Mouse (Mus musculus) kidney, postnatal 14 days (tissue): Measurements from ENCODE around the gene Smc6.

Source experiments
- DNase-seq: peaks from one replicate; pipeline ENCODE4 v3.0.0; 2022; ENCODE audit warnings: mixed read lengths

The Smc6 gene

DNA sequence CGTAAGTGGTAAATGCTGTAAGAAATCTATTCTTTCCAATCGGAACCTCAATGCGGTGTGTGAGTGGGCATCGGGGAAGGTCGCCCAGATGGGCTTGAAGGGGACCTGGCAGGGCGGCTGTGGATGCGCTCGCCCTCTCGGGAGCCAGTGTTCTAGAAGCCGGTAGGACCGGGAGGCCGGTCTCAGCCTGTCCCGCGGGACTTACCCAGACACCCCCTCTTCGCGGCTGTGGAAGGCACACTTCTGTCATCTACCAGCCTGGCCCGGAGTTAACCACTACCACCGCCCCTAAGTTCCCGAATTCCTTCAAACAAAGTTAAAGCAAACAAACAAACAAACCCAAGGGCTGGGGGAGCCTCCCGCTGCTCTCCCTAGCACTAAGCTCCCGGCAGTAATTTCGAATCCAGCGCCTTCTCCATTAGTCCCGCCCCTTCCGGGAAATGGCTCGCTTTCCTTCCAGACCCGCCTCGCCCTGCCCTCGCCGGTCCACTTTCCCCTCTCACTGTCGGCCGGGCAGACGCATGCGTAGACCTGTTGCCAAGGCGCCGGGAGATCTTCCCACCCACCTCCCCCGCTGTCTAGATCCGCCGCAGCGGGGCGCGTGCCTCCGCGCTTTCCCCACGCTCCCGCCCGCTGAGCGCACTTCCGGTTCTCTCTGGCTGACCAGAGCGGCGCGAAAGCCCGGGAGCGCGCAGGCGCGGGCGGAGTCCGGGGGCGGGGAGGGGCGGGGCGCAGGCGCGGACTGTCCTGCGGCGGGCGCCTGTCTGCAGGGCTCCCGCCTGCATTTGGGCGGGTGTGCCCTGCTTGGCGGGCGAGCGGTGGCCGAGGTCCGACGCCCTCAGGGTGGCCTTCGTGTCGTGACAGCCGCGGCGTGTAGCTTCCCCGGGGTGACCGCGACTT is at the start of gene Smc6, which contains the start of gene Gen1:
Gene Smc6, plus strand, starts transcription at position 505 of the 900 bp plus-strand sequence.
Gene Gen1, minus strand, starts transcription at position 420 of the 900 bp plus-strand sequence.
- peak; percentile 97 for DNase-seq

DNA sequence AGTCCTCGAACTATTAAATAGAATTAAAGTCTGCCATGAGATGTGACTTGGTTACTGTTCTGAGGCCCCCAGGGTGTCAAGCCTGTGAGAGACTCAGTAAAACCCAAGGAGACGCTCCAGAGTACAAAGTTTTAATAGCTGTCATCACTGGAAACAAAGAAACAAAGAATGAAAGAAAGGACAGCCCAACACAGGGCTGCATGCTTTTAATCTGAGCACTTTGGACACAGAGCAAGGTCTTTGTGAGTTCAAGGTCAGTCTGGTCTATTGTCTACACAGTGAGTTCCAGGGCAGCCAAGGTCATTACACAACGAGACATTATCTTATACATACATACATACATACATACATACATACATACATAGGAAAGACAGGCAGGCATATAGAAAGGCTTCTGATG is 49.2 kb upstream of the Smc6 start:
- DNase-seq: no peak

DNA sequence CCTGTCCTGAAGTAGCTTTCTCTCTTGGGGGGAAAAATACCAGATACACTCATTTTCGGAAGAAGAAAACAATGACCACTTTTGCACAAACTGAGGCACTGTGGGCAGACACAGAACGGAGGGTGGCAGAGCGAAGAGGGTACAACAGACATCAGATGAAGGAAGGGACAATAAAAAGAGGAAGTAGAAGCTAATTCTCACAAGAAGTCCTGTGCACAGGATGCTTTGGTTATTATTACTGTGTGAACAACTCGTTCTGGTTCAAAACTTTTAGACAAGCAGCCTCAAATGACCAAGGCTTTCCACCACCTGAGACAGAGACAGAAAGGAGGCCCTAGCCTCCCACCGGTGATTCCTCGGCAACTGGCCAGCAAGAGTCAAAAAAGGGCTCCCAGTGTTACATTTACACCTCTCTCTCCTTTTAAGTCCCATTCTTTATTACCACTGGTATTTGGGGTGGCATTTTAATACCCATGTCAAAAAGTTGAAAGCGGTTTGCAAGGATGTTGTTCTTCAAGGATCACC is 47.9 kb upstream of the Smc6 start:
- no peak for DNase-seq

DNA sequence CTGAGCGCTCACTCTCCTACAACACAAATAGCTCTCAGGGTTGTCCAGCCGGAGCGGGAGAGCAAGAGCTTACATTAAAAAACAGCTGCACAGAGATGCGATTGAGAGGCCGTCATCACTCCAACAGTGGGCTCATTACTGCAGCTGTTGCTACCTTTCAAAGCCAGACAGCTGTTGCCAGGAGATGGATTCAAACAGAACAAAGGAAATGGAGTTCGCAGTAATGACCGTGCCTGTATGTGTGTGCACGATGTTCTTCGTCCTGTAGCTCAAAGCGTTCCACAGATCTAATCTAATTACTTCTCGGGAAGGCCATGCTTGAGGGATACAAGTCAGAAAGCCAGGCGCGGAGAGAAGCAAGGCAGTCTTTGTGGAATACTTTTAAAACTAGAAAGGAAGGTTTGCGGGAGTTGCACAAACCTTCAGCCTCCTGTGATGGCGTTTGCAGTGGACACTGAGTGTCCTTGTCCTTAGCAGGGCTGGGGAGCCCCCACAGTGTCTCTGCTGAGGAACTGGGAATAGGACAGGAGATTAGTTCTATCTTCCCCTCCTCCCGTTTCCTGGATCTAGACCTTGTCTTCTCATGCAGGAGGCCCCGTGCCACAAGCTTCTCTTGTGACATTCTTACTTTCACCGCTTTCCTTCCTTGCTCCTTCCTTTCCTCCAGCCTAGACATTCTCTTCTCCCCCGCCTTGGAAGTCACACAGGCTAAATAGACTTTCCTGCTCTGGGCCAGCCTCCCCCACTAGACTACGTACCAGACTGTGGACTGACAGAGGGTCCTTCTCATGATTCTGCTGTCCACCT is 44.0 kb upstream of the Smc6 start:
- peak; percentile 13 for DNase-seq

DNA sequence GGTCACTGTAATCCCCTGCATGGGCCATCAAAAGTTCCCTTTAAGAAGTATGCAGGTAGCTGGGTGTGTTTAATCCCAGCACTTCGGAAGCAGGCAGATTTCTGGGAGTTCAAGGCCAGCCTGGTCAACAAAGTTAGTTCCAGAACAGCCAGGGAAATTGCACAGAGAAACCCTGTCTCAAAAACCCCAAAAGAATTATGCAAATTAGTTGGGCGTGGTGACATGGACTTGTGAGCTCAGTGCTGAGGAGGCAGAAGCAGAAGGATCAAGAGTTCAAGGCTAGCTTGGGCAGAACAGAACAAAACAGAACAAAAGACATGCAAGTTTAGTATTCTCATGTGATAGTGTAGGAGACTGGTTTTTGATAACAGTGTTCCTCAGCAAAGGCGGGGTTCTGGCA is 43.1 kb upstream of the Smc6 start:
- DNase-seq: no peak

DNA sequence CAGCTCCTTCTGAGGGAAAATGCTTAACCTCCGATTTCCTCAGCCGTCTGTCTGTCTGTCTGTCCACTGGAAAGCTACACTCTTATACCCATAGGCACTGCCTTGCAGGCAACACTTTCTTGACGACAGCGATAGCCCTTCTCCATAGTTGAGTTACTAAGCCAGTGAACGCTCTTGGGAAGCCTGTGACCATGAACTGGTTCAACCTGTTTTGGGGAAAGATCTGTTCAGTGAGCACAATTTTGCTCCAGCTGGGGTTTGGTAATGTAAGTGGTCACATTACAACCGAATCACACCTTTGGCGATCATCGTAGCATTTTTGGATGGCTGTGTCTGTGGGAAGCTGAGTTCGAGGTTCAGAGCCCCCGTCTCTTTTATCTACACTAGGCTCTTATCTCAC is 42.6 kb upstream of the Smc6 start:
- peak; percentile 10 for DNase-seq

DNA sequence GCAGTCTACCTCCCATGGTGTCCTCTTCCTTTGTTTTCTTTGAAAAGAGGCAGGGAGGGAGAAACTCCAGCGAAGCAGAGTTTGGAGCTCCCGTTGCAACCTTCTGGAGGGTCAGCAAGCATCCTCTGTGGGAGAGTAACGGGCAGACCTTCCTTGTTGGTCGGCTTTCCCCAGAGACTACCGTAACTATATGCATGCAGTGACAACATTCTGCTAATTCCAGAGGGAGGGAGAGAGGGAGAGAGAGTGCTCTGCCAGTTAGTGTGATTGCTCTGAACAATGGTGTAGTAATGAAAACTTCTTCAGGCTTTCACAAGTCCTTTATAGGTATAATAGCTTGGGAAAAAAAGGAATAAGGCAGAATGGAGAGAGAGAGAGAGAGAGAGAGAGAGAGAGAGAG is 41.0 kb upstream of the Smc6 start:
- DNase-seq: no peak

DNA sequence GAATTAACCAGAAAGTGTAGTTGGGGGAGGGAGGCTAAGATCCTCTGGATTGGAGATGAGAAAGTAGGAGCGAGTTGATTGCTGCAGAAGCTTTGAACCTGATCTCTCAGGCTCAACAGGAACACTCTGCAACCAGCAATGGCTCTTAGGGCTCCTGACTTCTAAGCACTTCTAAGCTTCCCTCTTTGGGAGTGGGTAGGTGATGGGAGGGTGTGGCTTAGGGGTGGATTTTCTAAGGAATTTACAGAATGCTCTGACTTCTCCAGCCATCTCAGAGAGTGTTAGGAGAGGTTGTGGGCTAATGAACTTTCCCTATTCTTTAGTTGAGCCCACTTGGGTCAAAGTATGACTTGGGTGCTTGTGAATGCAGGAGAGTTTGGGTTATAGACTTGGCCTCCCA is 39.6 kb upstream of the Smc6 start:
- DNase-seq: no peak

DNA sequence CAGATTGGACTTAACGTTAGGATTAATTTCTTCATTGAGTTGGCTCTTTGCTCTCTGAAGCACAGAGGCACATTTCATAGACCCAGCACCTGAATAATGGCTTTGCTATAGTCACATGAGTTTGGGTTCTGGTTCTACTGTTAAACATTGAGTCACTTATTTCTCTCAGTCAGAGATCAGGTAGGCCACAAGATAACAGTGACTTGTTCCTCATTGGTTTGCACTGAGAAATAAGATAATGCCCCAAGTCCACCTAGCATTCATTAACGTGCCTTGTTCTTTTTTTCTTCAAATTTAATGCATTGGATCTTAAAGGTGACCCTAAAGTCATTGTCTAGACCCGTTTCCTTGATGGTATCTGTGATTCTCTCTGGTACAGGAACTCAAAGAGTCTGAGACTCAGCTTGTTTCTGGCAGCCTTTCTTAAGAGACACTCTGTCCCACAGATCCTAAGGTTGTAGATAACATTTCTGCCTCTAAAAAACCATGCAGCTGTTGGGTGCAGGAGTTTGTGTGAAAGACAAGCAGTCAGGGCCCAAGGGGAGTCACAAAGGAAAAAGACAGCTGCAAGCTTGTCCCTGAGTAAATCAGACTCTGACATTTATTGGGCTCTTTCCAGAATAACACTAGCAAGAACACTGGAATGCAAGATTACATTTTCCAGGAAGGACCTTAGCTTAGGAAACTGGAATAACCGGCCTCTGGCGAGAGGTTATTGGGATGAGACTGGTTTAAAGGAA is 39.0 kb upstream of the Smc6 start:
- DNase-seq: peak; percentile 43

DNA sequence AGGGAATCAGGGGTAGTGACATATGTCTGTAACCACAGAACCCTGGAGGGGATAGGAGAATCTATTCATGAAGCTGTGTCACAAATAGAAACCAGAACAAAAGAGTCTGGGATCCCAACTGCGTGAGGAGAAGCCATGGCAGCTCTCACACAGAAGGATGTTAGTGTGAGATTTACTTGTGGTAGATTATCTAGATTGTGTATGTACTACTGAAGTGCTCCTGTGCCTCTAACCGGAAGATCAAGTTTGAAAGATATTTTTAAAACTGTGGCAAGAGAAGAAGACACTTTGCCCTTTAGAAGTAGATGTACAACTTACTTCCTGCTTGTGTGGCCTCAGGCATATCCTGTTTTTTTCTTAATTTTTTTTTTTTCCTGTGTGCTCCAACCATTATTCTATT is 35.4 kb upstream of the Smc6 start:
- no peak for DNase-seq

DNA sequence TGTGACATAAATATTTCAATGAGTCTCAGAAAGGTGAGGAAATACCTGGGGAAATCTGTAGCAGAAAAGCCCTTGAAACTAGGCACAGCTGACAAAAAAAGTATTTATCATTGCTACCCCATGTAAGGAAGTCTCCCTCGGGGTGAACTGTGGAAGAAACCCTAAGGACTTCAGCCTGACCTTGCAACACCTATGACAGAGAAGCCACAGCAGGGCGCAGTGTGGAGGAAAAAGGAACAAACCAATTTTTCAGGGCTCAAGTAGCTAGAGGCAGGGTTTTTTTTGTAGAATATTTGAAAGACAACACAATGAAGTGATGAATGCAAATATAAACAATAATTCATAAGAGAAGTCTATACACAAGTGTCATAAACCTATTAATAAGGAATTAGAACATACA is 29.7 kb upstream of the Smc6 start:
- no peak for DNase-seq

DNA sequence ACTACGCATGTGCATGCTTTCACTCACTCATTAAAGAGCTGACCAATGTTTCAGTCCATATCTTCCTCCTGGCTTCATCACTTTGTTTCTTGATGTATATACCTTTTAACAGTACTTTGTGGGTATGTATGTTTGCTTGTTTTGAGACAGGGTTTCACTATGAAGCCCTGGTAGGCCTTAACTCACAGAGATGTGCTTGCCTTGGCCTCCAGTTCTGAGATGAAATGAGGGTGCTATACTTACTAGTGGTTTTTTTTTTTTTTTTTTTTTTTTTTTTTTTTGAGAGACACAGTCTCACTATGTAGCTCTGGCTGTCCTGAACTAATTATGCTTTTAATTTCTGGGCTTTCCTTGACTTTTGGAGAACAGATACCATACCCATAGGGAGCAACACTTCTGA is 18.2 kb upstream of the Smc6 start:
- no peak for DNase-seq

DNA sequence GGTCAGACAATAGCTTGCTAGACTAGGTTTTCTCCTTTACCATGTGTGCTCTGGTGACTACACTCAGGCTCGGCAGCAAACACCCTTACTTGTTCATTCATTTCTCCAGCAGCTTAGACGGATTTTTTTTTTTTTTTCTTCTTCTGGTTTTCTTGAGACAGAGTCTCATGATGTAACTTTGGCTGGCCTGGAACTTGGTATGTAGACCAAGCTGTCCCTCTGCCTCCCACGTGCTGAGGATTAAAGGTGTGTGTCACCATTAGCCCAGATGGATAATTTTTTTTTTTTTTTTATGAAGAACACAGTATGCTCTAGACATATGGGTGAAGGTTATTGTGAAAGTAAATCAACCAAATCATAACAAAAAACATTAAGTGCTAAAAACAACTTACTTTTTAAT is 15.4 kb upstream of the Smc6 start:
- DNase-seq: no peak

DNA sequence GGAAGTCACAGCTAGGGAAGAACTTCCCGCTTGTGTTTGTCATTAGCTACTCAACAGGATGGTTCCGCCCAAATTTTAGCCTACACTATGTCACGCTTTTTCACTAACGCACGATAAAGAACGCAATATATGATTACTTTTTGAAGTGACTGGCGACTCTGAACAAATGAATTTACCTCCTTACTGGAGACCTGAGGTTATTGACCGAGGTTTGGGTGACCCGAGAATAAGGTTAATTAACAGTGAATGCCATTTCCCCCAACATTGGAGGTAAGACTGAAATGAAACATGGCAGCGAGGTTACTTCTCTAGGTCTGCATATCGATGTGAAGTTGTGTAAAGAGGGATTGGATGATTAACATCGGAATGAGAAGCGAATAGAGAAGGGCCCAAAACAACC is 791 bp upstream of the Smc6 start:
- DNase-seq: no peak

DNA sequence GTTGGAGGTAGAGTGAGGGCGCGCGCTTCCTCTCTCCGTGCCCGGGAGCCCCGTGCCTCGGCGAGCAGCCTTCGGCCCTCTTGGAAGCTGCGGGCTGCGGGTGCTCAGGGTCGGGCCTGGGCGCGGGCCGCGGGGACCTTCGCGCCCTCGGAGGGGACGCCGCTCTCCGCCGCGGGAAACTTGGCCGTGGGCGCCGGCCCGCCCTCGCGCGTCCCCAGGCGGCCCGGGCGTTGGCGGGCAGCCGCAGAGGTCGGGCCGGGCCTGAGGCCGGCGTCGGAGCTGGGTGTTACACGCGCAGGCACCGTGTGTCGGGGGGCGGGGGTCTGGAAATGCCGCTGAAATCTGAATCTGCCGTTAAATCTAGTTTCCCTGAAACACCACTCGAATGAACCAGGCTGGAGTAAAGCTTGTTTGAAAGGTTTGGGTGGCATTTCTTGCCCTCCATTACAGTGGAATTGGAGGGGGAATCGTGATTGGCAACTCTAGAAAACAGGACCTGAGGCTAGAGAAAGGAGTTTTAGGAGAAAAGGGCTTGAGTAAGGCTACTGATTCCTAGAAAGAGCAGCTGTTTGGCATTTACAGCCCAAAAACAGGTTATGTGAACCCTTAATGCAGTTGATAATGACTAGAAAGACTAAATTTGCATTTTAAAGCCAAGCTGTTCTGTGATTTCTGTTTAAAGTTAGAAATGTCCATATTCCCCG is 748 bp downstream of the Smc6 start:
- no peak for DNase-seq

DNA sequence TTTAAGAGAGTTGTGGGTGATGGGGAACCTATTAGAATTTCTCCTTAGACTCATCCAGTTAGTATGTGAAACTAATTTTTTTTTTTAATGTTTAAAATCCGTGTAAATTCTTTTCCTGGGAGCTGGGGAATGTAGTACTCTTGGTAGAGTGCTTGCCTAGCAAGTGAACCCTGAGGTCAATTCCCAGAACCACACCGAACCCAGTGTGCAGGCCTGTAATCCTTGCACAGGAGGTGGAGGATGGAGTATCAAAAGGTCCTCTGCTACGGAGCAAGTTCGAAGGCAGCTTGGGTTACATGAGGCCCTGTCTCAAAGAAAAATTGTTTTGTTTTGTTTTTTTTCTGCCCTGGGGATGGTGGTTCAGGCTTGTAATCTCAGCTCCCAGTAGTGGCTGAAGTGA is 1.3 kb downstream of the Smc6 start:
- peak; percentile 11 for DNase-seq

DNA sequence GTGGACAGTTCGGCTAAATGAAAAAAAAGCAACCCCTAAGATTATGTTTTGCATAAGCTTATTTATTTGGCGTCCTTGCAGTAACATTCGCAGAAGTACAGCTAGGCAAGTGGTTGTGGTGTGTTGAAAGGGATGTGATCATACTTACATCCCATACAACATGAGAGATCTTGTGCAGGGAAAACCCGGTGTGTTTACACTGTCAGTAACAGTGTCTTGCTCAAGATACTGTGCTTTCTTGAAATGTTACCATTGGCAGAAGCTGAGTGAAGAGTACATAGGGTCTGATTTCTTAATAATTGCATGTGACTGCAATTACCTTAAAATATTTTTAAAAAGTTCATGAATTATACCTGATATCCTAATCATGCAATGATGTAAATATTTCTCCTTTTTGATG is 6.9 kb downstream of the Smc6 start:
- DNase-seq: no peak

DNA sequence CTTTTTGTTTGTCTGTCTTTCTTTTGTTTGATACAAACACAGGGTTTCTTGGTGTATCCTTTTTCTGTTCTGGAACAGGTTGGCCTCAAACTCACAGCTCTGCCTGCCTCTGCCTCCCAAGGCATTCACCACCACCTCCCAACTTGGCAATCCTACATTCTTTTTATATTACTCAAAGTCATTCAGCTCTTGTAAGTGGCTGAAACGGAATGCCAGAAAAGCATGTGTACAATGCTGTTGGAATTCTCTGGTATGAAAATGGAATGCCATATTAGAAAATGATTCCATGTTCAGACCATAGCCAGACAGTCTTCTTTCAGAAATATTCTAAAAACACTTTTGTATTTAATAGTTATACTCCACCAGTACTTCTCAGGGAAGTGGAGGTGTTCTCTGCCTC is 7.5 kb downstream of the Smc6 start:
- DNase-seq: no peak

DNA sequence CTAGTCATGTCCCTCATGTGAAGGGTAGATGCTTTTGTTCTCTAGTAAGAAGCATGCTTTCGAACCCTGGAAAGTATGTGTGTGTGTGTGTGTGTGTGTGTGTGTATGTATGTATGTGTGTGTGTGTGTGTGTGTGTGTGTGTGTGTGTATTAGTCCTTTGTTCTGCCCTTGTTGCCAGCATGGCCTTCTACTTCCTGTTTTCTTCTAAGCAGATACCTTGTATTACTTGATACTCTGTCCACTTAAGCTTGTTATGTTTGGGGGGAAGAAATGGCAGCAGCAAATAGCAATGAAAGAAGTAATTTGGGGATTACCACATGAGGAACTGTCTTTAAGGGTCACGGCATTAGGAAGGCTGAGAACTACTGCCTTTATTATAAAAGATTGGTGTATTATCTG is 10.9 kb downstream of the Smc6 start:
- DNase-seq: no peak

DNA sequence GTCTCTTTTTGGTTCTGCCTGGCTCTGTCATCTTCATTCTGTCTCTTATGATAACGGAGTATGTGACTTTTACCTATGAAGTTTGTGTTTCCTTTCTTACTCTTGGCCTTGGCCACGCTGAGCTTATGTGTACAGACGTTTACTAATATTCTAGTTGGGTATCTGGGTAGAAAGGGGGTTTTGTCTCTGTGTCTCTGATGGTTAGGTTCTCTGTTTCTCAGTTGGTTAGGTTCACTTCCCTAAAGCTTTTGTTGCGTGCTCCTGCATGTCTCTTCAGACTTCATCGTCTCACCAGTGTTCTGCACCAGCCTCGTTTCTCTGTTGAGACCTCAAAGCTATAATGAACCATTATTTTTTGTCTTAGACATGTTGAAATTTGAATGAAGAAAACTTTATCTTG is 11.5 kb downstream of the Smc6 start:
- DNase-seq: no peak

DNA sequence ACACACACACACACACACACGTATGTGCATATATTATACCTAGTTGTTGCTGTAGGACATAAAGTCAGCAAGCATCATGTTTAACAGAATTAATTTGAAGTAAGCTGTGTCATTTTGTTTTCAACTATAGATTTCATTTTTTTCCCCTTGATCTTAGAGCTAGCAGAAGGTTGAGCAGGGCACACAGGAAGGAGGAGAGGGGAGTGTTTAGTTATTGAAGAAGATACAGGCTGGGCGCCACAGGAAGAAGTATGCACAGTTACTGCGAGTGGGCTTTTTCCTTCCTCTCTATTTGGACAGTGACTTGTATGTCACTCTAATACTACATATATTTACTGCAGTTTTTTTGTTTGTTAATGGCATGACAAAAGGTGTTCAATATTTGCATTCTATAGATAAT is 14.2 kb downstream of the Smc6 start:
- DNase-seq: no peak

DNA sequence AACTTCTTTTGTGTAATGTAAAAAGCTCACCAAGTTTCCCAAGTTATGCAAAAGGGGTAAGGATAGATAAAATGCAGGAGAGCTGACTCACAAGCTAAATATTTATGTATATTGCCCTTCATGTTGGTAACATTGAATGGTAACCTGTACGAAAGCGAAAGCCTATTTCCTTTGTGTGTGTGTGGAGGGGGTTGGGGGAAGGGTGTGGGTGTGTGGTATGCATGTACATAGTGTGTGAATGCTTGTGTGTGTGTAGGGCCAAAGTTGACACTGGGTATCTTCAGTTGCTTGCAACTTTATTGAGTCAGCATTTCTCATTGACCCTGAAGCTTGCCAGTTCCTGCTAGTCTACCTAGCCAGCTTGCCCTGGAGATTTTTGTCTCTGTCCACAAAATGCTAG is 15.9 kb downstream of the Smc6 start:
- no peak for DNase-seq

DNA sequence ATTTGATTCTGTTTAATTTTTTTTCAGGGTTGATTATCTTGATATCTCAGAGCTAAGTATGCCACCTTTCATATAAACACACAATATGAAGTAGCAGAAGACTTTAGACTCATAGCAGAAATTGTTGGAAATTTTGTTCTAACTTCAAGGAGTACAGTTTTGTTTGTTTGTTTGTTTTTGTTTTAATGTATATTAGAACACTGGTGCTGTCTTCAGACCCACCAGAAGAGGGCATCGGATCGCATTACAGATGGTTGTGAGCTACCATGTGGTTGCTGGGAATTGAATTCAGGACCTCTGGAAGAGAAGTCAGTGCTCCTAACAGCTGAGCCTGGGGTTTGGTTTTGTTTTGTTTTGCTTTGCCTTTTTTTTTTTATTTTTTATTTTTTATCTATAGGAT is 20.7 kb downstream of the Smc6 start:
- DNase-seq: no peak
